Mouse (Mus musculus): Measurements from ENCODE around the gene Tnc. TPM values are rescaled to one million over a fixed set of nuclear protein-coding genes. Genes with fewer than 3 reads are reported as not detected.
"Not testable (repeated sequence)": the region's sequence is repeated elsewhere in the genome, so short reads cannot be mapped to it uniquely, and the experiment has no call there.

Gene Tnc
- total RNA-seq, 4 experiments from 2014 or later = 5.4 to 9.5 (median 7.3) TPM

DNA sequence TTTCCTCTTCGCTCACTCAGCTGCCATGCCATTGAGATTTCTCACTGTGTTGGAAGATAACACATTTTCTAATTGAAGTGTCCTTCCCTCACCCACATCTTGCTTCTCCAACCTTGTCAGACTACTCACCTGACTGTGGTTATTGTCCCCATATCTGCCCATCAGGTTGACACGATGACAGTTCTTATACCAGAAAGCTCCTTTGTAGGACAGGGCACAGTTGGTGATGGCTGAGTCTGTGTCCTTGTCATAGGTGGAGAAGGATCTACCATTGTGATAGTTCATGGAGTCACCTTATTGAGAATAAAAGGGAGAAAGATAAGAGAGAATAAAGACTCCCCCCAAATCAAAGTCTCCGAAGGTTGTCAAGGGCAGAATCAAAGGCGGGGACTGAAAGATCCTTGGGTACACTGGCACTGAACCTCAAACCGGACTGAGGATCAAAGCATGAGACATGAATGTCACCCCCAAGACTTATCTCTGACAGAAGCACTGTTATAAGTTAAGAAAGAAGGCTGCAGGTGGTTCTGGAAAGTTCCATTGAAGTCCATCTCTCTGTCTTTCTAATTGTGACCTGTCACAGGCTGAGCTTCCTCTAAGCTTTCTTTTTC, 84.9 kb downstream of the Tnc start:
- no peak for DNase-seq

DNA sequence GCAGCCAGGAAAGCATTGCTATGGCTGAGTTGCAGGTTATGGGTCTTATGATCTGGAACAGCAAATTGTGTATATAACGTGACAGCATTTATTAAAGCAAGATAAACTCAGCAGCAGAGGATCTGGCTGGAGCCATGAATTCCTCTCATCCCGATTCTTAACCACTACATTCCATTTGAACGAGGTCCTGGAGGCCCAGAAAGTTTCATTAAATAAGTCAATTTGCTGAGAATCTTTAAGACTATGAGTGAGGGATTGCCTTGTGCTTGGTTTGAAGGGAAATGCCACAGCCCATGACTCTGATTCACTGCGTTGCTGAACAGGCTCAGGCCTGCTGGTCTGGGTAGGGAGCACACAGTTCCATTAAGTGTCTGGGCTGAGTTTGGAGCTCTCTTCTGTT, 88.2 kb downstream of the Tnc start:
- no peak for DNase-seq

DNA sequence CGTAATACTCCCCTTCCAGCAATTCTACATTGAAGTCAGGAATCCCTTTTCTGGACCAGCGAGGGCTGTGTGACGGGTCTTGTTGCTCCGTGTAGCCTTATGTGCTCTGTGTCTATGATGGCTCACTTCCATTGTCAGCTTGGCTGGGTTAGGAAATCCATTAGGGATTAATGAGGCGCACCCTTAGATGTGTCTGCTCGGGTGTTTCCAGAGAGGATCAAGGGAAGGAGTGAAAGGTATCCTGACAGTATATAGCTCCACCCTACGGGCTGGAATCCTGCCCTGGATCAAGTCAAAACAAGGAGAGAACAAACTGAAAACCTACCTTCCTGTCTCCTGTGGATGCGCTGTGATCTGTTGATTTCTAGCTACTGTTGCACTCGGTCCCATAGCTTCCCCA, 96.8 kb downstream of the Tnc start:
- no peak for DNase-seq

DNA sequence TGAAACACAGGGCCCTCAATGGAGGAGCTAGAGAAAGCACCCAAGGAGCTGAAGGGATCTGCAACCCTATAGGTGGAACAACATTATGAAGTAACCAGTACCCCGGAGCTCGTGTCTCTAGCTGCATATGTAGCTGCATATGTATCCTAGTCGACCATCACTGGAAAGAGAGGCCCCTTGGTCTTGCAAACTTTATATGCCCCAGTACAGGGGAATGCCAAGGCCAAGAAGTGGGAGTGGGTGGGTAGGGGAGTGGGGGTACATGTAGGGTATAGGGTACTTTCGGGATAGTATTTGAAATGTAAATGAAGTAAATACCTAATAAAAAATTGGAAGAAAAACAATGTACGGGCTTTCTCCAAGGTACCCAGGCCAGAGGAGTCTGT, 98.1 kb downstream of the Tnc start:
- DNase-seq = not testable (repeated sequence)

DNA sequence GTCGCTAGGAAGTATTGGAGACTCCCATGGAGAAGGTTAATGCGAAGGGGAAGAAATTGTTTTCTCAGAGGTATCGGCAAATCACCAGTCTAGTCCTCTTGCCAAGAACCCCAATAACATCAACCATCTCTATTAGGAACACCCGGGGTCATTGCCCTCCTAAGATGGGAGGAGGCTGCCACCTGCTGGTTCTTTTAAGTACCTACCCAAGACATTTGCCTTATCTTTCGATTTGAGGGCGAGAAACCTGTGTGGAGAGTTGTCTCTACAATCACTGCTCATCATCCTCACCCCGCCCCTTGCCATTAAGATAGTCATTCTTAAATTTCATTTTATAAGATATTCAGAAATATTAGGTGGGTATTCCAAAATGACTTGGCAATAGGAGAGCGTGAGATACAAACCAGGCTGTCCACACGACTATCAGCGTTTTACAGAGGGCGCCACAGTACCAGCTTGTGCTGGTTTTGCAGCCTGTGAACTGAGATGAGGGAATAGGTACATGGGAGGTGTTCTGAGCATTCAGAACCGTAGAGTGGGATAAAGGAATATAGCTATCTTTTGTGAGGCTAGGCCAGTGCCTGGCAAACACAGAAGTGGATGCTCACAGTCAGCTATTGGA, 98.6 kb downstream of the Tnc start:
- peak; percentile 30 for DNase-seq

DNA sequence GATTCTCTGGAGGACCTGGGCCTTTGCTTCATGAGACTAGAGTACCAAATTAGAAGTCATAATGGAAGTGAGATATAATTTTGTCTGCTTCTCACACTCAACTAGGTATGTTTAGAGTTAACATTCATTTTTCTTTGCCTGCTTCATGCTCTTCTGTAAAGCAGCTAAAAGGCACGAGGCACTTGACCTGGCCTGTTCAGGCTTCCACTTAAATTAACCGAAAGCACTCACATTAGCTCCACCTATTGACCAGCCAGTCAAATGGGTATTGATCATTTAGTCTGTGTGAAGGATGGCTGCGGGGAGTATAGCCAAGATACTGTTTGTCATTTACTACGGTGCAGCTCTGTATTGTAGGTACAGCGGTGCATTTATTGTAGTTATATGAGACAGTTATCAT, 103.0 kb downstream of the Tnc start:
- DNase-seq = no peak

DNA sequence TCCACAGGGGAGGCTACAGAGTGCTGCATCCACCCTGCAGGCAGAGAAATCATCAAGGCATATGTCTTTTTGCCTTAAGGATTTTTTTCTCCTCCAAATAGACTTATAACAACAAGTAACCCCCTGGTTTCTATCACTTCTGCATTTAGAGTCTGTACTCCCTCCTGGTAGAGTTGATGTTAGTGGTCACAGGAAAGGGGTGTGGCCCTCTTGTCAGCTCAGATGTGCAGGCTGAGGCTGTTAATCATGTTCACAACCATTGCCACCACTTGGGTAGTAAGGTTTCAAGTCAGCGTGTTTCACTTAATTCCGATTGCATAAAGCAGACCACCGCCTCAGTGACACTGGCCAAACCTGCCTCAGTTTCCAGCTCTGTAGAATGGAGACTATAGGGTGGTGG, 103.9 kb downstream of the Tnc start:
- DNase-seq = no peak

DNA sequence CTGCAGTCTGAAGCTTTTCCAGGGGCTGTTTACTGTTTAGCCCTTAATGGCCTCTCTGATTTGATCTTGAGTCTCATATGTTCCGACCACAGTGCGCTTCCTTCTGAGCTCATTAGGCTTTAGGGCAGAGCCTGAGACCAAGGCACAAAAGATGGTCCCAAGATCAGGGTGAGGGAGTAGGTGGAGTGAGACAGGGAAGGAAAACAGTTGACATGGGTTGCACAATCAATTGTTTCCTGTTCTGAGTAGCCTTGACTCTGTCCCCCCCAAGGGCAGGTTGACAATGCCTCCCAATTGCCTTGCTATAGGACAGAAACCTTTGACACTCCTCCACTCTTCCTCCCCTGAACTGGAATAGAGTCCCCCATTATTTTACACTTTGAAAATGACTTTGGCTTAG, 105.4 kb downstream of the Tnc start:
- no peak for DNase-seq

DNA sequence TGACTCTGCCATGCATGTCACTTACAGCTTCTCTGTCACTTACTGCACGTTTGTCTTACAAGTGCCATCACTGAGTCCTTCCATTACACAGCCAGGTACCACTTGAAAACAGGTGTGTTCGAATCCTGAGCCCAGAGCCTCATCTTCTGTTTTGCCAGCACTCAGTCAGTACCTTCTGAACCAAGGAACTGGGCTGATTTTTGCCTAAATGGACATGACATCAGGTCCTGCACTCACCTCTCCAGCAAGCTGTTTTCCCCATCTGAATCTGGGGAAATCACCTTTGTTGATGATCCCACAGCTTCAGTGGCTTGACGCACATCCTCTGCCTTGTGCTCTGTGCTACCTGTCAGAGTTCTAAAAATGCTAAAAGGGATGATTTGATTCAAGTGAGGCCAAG, 107.4 kb downstream of the Tnc start:
- no peak for DNase-seq

DNA sequence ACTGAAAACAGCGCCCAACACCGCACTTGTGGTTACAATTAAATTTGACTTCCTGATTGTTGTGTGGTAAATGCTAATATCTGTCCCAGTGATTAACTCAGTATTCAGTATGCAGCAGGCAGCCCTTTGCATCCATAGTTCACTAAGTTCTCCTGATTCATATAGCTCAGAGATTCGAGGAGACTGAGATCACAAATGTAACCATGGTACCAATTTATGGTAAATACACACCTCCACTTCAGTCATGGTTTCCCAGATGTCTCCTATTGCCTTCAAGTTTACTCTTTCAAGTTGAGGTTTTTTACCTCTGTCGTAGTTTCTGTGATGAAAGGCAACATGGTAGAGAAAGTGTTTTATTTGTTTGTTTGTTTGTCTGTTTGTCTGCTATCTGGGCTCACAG, 110.9 kb downstream of the Tnc start:
- DNase-seq = no peak

DNA sequence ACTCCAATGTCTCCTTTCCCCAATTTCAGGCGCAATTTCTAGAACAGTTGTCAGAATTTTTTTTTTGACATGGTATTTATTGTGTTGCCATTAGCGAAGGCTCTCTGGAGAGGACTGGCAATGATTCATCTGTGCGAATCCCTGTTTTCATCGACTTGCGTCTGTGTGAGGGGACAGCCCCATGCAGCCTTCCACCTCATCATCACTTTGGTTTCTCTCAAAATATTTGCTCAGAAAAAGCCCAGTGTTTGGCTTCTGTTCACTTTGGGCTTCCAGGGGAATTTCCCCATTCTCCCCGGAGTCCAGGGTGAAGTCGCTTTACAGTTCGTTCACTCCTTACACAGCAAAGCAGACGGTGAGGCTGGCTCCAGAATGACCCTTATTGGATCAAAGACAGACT, 111.5 kb downstream of the Tnc start:
- DNase-seq = no peak

DNA sequence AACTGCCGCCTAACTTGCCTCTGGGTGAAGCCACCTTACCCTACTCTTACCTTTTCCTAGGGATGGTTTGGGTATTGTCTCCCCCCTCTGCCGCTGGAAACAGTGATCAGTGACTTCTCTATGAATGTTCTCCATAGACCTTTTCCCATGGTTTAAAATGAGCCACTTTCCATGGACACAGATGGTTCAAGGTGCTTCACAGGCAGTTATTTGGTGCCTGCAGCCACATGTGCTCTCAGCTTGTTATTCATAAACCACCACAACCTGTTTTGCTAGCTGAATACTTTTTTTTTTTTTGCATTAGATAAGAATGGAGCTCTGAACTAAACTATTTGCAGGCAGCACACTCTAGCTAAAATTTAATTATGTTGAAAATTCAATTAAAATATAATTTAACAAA, 116.0 kb downstream of the Tnc start:
- DNase-seq = no peak

DNA sequence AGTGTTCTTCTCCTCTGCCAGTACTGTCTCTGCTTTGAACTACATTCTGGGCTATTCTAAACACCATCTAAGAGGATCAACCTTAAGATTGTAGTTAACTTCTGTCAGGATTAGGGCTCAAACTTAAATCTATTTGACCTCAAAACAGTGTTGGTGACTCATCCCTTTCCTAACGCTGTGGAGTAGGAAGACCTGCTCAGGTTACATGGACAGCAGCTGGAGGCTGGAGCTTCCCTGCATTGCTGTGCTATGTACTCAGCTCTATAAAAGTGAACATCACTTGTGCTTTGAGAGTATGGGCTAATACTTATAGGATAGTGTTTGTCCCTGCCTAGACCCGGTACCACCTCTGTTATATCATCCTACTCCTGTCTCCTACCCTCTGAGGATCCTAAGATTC, 117.3 kb downstream of the Tnc start:
- DNase-seq = no peak

DNA sequence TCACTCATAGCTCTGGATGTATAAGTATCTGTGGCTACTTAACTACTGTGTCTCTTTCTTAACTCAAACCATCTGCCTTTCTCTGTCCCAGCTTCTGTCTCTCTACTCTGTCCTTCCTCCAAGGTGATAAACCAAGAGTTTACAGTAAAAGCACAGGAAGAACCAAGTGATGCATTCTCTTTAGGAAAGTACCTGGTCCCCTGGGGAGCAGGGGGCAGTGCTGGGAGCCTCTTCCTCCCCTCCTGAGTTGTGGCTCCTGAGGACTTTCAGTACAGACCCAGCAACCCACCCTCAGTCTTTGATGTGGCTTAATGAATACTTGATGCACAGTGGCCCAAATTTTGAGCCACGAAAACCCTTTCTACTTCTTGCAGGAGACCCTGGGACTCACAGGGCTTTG, 118.6 kb downstream of the Tnc start:
- no peak for DNase-seq

DNA sequence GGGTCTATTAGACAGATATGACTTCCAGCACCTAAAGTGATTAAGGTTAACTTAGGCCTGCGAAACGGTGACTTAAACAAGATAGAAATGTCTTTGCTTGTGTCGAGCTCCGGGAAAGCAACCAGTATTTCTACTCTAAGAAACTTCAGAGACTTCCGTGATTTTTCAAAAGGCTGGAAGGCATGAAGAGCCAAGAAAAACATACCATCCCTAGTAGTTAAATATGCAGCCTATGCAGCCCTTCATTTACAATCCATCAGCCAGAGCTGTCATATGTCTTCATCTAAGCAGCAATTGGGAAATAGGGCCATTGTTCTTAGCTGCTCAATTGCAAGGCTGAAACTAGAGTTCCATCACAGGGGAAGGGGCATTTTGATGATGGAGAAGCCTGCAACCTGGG, 129.6 kb downstream of the Tnc start:
- DNase-seq = no peak

DNA sequence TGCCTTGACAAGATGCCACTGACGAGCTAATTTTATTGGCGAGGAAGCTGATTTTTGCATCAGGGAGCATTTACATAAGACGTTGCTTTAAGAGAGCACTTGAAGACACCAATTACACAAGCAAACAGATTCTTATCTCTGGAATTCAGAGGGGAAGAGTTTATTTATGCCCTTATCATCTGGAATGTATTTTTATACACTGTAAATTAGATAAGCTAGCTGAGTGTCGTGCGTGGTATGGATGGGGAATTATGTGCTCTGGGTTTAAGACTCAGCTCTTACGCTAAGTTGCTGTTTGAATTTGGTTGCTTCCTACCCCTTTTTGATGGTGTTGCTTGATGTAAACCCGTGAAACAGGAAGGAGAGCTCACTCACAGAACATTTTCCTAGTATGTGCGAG, 130.1 kb downstream of the Tnc start:
- no peak for DNase-seq

DNA sequence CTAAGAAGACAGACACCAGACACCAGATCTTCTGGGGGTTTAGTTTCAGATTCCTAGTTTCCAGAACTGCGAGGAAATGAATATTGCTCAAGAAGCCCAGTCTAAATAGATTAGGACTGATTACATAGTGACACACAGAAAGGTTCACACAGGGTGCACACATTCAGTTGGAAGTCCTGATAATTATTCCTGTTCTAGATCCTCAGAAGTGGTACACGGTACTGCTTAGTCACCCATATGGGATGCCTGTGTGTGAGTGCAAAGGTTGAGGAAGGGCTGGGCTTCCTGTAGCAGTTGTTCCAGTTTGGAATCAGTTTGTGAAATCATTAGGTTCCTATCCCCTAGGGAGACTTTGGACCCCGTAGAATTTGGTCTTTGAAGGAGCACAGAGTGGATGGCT, 130.5 kb downstream of the Tnc start:
- no peak for DNase-seq

Other genes with a start within 250 kb of the Tnc start
- gene Tnfsf8, start 185.7 kb downstream of the Tnc start, total RNA-seq (2022) = under 1 TPM in 2 of 4 experiments, not detected in 2; 0.07 to 0.09 TPM

Data from adrenal gland, adult 8-10 months (tissue).